Mouse (Mus musculus): ENCODE measurements around the gene Cbx2. TPM values are rescaled to one million over a fixed set of nuclear protein-coding genes. Genes with fewer than 3 reads are reported as not detected.

Cbx2 gene
- not detected in 2 replicates for polyA plus RNA-seq (2012)

DNA sequence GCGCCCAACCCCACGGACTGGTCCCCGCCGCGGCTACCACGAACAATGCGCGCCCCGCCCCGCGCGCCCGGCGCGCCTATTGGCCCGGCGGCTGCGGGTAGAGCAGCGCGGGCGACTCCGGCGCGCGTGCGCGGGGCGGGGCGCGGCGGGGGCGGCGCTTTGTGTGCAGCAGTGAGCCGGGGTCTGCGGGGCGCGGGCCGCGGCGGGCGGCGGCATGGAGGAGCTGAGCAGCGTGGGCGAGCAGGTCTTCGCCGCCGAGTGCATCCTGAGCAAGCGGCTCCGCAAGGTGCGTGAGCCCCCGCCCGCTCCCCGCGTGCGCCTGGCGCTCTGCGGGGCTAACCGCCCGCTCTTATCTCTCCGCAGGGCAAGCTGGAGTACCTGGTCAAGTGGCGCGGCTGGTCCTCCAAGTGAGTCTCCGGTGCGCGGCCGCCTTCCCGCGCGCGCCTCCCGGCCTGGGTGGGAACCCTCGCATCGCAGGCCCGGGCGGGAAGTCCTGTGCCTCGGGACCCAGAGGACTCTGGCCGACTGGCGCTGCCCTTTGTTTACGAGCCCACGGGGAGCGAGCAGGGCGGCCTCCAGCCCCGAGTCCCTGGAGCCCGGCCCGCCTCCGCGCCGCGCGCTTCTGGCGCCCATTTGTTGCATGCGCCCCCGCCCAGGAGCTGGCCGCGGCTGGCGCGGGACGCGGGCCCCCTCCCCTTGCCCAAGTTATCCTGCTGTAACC is at the start of gene Cbx2:
Cbx2 (plus strand) TSS at position 68 of the 721 bp plus-strand sequence.
- TF ChIP-seq GATA1 (IDR thresholded peaks at IDR 0.05; ENCODE audit: low read length): no peak

DNA sequence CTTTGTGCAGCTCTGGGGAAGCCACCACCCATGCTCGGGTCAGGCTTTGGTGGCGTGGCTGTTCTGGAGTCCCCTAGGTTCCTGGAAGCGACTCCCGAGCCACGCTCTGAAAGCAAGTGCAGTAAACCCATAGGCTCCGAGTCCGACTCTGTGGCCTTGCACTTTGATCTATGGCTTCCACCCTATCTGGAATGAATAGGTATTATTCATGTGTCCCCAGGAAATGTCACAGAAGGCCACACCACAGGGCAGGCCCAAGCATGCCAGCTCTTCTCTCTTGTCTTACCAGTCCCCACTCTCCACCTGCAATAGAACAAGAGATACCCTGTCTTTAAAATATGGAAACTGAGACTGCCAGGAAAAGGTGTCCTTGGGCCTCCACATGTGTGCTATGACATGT is 48.4 kb upstream of the Cbx2 start:
- TF ChIP-seq GATA1 (IDR thresholded peaks at IDR 0.05; ENCODE audit: low read length): no peak

- TF ChIP-seq GATA1 (IDR thresholded peaks at IDR 0.05; ENCODE audit: low read length): no peak
Observed at GRCm38 (mm10) chr11:118975427-118975826, 47.3 kb upstream of the Cbx2 start.

- no peak for TF ChIP-seq GATA1 (IDR thresholded peaks at IDR 0.05; ENCODE audit: low read length)
Observed at GRCm38 (mm10) chr11:118975917-118976316, 46.8 kb upstream of the Cbx2 start.

DNA sequence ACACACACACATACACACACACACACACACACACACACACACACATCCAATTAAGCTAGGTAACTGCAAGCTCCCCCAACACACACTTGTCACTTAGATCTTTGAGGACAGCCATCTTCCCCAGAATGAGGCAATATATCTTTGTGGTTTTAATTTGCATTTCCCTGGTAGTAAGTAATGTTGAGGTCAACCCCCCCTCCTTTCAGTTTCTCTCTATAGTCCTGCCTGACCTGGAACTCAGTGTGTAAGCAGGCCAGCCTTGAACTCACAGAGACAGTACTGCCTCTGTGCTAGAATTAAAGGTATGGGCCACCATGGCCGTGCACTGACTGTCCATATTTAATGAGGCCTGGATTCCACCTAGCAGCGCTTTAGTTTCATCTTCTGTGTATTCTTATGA is 42.4 kb upstream of the Cbx2 start:
- no peak for TF ChIP-seq GATA1 (IDR thresholded peaks at IDR 0.05; ENCODE audit: low read length)

- no peak for TF ChIP-seq GATA1 (IDR thresholded peaks at IDR 0.05; ENCODE audit: low read length)
Observed at GRCm38 (mm10) chr11:118981012-118981776, 41.6 kb upstream of the Cbx2 start.

DNA sequence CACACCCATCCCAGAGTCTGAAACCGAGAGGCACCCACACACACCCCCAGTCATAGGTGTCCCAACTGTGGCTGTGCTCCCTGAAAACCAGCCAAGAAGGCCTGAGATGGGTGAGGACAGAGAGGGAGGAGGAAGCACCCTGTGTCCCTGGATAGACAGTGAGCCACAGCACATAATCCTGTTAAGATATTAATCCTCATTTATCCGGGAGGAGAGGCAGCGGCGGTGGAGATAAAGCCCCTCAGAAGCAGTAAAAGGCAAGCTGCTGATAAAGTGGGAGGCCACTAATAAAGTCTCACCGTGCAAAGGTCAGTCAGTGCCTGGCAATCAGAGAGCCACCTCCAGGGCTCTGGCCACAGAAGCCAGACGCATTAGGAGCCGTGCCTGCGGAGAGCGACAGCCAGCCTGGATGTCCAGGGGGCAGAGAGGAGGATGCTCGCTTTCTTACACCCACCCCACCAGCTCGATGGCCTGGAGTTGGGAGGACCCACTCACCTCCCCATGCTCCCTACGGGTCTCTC is 40.1 kb upstream of the Cbx2 start:
- TF ChIP-seq GATA1 (IDR thresholded peaks at IDR 0.05; ENCODE audit: low read length): no peak

- no peak for TF ChIP-seq GATA1 (IDR thresholded peaks at IDR 0.05; ENCODE audit: low read length)
Observed at GRCm38 (mm10) chr11:118985571-118985970, 37.2 kb upstream of the Cbx2 start.

DNA sequence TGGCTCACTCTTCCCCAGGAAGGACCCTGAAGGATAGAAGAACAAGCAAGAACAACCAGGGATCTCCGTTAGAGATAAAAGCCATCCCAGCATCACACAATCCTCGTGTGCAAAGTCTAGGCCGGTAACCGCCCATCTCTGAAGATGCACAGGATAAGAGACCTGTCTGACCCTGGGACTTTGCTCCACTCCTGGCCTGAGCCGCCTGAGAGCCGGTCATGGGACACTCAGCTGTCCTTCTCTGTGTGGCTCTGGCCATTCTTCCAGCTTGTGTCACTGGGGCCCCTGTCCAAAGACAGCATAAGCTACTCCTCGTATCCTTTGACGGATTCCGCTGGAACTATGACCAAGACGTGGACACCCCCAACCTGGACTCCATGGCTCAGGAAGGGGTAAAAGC is 34.8 kb upstream of the Cbx2 start, which contains the start of gene Enpp7:
Enpp7 (plus strand) TSS at position 190 of the 400 bp plus-strand sequence.
- no peak for TF ChIP-seq GATA1 (IDR thresholded peaks at IDR 0.05; ENCODE audit: low read length)

DNA sequence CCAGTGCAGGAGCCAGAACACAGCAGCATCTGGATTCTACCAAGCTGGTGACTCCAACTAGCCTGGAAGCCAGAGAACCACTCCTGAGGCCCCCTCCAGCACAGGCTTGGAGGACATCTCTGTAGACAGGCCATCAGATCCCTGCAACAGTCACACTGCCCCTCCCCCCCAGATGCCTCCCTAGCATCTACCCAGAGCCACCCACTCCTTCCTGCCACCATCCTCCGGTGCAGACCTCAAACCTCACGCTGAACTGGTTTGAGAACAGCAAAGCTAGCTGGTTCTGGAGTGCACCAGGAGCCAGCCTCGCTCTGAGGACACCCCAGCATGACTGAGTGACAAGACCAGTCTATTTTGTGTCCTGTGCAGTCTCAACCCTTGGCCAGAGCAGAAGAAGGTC is 30.0 kb upstream of the Cbx2 start:
- no peak for TF ChIP-seq GATA1 (IDR thresholded peaks at IDR 0.05; ENCODE audit: low read length)

DNA sequence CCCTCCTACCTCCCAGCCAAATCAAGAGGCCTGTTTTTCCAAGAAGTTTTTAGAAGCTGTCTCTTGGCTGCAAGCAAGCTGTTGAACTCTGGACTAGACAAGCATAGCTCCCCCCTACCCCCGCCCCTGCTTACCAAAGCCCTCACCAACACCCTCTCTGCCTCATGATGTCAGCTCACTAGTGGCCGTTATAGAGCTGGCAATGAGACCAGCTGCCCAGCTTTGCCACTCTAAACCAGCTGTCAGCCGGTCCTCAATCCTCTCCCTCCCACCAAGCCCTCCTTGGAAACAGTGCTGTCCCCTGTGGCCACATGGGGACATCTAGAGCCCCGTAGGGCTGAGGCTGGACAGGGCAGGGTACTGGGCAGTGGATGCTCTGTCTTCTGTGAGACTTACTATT is 27.3 kb upstream of the Cbx2 start:
- no peak for TF ChIP-seq GATA1 (IDR thresholded peaks at IDR 0.05; ENCODE audit: low read length)

GRCm38 (mm10) chr11:118997182-118997581 is 25.6 kb upstream of the Cbx2 start:
- no peak for TF ChIP-seq GATA1 (IDR thresholded peaks at IDR 0.05; ENCODE audit: low read length)

DNA sequence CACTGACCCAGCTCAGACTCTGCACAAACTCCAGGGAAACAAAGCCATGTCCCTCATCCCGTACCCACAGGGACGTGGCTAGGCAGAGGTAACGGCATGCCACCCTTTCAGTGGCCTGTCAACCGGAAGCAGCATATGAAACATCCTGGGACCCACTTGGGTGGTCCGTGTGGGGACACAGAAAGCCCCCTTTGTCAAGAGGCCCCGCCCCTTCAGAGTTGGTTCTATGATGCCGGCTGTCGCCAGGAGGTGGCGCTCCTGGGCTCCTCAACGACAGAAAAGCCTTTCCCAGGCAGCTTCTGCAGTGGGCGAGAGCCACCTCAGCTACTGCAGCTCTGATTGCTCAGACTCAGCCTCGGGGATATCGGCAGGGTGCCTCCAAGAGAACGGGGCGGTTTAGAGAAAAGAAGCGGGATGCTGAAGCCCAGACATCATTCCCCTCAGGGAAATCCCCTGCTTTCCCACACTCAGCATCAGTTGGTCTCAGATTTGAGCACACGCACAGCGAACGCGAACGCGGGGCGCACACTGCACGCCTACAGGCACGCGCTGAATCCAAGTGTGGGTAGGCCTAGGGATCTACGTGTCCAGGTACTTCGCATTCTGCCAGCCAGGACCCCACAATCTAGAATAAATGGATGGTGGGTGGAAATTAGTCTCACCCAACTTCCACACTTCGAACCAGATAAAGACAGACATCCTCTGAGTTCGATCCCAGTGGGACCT is 24.1 kb upstream of the Cbx2 start:
- TF ChIP-seq GATA1 (IDR thresholded peaks at IDR 0.05; ENCODE audit: low read length): no peak

DNA sequence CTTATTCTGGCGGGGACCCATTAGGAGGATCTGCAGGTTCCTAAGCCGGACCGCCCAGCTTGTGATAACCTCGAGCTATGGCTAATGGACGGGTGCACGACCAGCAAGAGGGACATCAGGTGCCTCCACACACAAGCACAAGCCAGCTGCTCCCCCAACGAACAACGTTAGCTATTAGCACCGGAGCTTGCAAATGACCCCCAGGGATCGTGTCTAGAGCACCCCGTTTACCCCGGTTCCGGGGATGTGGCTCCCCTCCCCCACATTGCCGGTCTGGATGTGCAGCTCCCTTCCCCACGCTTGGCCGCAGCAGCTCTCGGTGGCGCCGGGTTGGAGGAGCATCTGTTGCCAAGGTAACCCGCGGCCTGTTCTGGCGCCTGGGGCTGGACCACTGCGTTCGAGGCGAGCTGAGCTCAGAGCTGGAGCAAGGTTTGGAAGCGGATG is 23.4 kb upstream of the Cbx2 start:
- TF ChIP-seq GATA1 (IDR thresholded peaks at IDR 0.05; ENCODE audit: low read length): no peak

DNA sequence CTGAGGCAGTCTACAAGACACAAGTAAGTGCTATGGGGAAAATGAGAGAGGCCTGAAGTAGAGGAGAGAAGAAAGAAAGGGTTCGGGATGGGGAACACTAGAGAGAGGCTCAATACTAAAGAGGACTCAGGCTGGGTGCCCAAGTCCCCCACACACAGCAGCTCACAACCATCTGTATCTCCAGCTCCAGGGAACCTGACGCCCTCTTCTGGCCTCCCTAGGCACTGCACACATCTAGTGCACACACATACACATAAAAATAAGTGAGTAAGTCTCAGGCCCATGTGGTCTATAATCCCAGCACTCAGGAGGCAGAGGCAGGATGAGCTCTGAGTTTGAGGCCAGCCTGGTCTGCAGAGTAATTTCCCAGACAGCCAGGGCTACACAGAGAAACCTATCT is 21.9 kb upstream of the Cbx2 start:
- TF ChIP-seq GATA1 (IDR thresholded peaks at IDR 0.05; ENCODE audit: low read length): no peak
